Mouse (Mus musculus) intestine, embryonic 15.5 days (tissue): Measurements from ENCODE around the gene Gm42688. TPM values are rescaled to one million over a fixed set of nuclear protein-coding genes. Genes with fewer than 3 reads are reported as not detected.
A peak's percentile ranks its signal among the peaks of the same experiment; 100 is the strongest.
"Not testable (repeated sequence)": the region's sequence is repeated elsewhere in the genome, so short reads cannot be mapped to it uniquely, and the experiment has no call there.

Experiments
- ATAC-seq: fragments of 200-750 bp; cut with Nextera tagmentation; 2 replicates; pipeline ENCODE4 v1.8.0; 2017; ENCODE audit warnings: moderate TSS enrichment, moderate library complexity
- H3K27ac ChIP-seq: fragments of 300-500 bp; sonication (generic); 2 replicates; pipeline ENCODE4 v1.5.1; 2015; ENCODE audit warnings: mild to moderate bottlenecking, inconsistent platforms
- H3K27me3 ChIP-seq: fragments of 300-500 bp; sonication (generic); replicated peaks from 2 replicates; pipeline ENCODE4 v1.6.1; 2015; ENCODE audit warnings: inconsistent platforms
- H3K36me3 ChIP-seq: fragments of 300-500 bp; sonication (generic); 2 replicates; pipeline ENCODE4 v1.6.1; 2015; ENCODE audit warnings: inconsistent platforms
- H3K4me1 ChIP-seq: fragments of 300-500 bp; sonication (generic); replicated peaks from 2 replicates; pipeline ENCODE4 v1.6.1; 2015; ENCODE audit warnings: inconsistent platforms
- H3K4me2 ChIP-seq: fragments of 300-500 bp; sonication (generic); replicated peaks from 2 replicates; pipeline ENCODE4 v1.6.1; 2015; ENCODE audit warnings: mild to moderate bottlenecking, inconsistent platforms
- H3K4me3 ChIP-seq: fragments of 300-500 bp; sonication (generic); replicated peaks from 2 replicates; pipeline ENCODE4 v1.5.1; 2015; ENCODE audit warnings: inconsistent platforms
- H3K9ac ChIP-seq: fragments of 300-500 bp; sonication (generic); 2 replicates; pipeline ENCODE4 v1.6.1; 2015; ENCODE audit warnings: inconsistent platforms
- H3K9me3 ChIP-seq: fragments of 300-500 bp; sonication (generic); 2 replicates; pipeline ENCODE4 v1.6.1; 2016; ENCODE audit warnings: inconsistent platforms
- WGBS: fragments of 180-500 bp; shearing (Covaris S2); methylation state at CpG from one replicate; pipeline ENCODE4 v1.1.7; 2015; 5-methylcytosine and 5-hydroxymethylcytosine counted together
- microRNA counts: library from miRNA; unstranded; fragments of <30 nt; microRNA quantifications from one replicate; lab custom pipeline; 2016
- polyA plus RNA-seq: library from polyadenylated mRNA; unstranded; fragments of >200 nt; fragmentation: Nextera tagmentation; extraction: Ambion mirVana; gene quantifications from 2 replicates; pipeline ENCODE4 v1.2.1, GENCODE M21; 2015

Gm42688 gene
- polyA plus RNA-seq, 1 experiment from 2014 or later: 2.3 TPM

DNA sequence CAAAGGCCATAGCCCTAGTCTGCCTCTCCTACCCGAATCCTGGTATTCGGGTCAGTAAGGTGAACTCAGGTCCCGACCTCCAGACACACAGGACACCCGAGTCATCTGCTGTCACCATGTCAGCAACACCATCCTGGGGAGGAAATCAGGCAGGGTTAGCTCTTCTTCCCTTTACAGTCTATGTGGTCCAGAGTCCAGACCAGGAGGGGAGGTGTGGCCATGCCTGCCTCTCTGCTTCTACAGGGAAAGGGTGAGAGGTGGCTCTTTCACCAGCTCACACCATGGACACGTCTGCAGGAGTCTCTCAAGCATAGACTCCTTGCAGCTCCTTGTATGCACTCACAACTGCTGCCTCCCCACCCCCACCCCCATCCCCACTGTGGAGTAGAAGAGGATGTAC lies 52.1 kb downstream of the Gm42688 start:
- Histone ChIP-seq H3K4me3 (no peak overlapping the region), H3K27ac (no peak overlapping the region), H3K27me3 (no peaks in the 10 kb centered on the region), H3K9ac (no peak overlapping the region), H3K4me2 (no peak overlapping the region), H3K9me3 (no peaks in the 10 kb centered on the region), H3K4me1 (peaks cover 5% of the 10 kb centered on the region), H3K36me3 (peaks cover 14% of the 10 kb centered on the region; the same call in 1 of the 2 replicates)
- peak; percentile 60 for ATAC-seq
- WGBS: 69% methylated on average over 5 of the region's 5 CpGs

DNA sequence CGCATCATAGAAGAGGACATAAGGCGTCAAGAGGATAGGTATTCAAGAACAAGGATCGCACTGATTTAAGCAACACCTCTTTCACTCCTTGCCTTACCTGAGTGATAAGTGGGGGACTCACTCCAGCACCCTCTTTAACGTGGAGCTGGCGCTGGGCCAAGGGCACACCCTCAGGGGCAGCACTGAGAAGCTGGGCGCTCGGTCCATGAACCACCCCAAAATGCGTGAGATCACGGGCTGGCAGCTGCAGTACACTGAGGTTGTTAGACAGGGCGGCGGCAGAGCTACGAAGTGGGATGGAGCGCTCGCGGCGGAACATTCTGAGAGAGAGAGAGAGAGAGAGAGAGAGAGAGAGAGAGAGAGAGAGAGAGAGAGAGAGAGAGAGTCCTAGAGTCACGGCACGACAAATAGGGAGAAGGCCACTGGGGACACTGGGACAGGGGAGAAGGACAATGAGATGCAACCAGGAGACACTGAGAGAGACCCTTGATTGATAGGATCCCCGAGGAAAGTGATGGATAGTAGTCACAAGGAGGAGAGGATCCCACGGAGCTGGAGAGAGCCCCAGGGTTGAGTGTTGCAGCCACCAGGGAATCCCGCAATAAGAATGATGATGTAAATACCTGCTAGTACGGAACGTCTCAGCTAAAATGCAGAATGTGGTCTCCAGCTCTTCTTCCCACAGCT lies 54.3 kb downstream of the Gm42688 start:
- 9% methylated on average over 23 of the region's 23 CpGs for WGBS
- Histone ChIP-seq H3K27me3 (peaks cover 3% of the 10 kb centered on the region), H3K27ac (no peak overlapping the region), H3K36me3 (peaks cover 5% of the 10 kb centered on the region; the same call in 1 of the 2 replicates), H3K4me1 (peaks cover 5% of the 10 kb centered on the region), H3K9ac (peak overlapping the region; percentile 20), H3K9me3 (no peaks in the 10 kb centered on the region), H3K4me2 (peak overlapping the region; percentile 75), H3K4me3 (peak overlapping the region; percentile 50)
- ATAC-seq: peak; percentile 23

DNA sequence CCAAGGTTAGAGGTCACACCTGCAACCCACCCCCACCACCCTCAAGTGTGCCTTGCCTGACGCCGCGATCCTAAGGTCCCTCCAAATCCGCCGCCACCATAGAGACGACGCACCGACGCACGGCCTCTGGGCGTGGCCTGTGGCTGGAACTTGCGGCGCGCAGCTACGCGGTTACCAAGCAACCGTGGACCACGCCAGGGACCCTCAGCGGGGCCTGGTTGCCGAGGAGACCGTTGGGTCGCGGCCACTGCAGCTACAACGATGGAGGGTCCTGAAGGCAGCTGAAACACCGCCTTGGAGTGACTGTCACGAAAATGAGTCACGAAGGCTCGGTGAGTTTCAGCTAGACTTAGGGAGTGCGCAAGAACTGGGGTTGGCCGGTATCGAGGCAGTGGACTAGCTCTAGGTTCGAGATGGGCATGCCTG lies 54.9 kb downstream of the Gm42688 start, which contains the start of the genes Wdr54 and 1700003E16Rik:
Gene Wdr54, minus strand, starts transcription at position 139 of the 426 bp plus-strand sequence.
Gene 1700003E16Rik, plus strand, starts transcription at position 146 of the 426 bp plus-strand sequence.
- Histone ChIP-seq H3K36me3 (peaks cover 5% of the 10 kb centered on the region; the same call in 1 of the 2 replicates), H3K9ac (peak within 1 kb of the TSS; percentile 20), H3K4me1 (peaks cover 6% of the 10 kb centered on the region), H3K4me2 (peak within 1 kb of the TSS; percentile 75), H3K27ac (no peak within 1 kb of the TSS), H3K27me3 (peaks cover 9% of the 10 kb centered on the region), H3K9me3 (no peaks in the 10 kb centered on the region), H3K4me3 (peak within 1 kb of the TSS; percentile 50)
- peak; percentile 71 for ATAC-seq
- 2% methylated on average over 32 of the region's 32 CpGs for WGBS

DNA sequence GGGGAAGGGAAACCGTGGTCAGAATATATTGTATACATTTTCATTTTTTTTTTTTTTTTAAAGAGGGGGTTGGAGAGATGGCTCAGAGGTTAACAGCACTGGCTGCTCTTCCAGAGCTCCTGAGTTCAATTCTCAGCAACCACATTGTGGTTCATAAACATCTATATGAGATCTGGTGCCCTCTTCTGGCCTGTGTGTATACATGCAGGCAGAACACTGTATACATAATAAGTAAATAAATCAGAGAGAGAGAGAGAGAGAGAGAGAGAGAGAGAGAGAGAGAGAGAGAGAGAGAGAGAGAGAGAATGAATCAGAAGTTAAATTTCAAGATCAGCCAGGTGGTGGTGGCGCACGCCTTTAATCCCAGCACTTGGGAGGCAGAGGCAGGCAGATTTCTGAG lies 58.0 kb downstream of the Gm42688 start:
- not testable (repeated sequence) for H3K9me3 ChIP-seq, H3K9ac ChIP-seq, H3K4me2 ChIP-seq, H3K4me3 ChIP-seq, H3K27ac ChIP-seq, H3K36me3 ChIP-seq, ATAC-seq
- 22% methylated on average over 3 of the region's 3 CpGs for WGBS
- Histone ChIP-seq H3K4me1 (peaks cover 22% of the 10 kb centered on the region), H3K27me3 (peaks cover 23% of the 10 kb centered on the region)

MicroRNA genes within 50 kb of the gene (microRNA counts, 519-probe panel; counts per million panel counts)
- microRNA mmu-miR-3470a+mmu-miR-3470b (lab: Ali Mortazavi, UCI): 2,026 counts per million, percentile 46 among the panel's probes with 10 or more counts

Other genes starting within 250 kb of the Gm42688 start
- 1.5 and 1.7 TPM in 2 replicates for gene Sema4f, start 161.8 kb upstream of the Gm42688 start, polyA plus RNA-seq
- 0.26 and 0.78 TPM in 2 replicates for gene M1ap, start 154.7 kb upstream of the Gm42688 start, polyA plus RNA-seq
- 9.7 and 9.8 TPM in 2 replicates for gene Dok1, start 68.1 kb upstream of the Gm42688 start, polyA plus RNA-seq
- gene Loxl3, start 67.4 kb upstream of the Gm42688 start, polyA plus RNA-seq: 12.7 and 14.2 TPM in 2 replicates
- 212 and 228 TPM in 2 replicates for gene Aup1, start 47.1 kb upstream of the Gm42688 start, polyA plus RNA-seq
- 72.2 and 86.5 TPM in 2 replicates for gene Htra2, start 46.3 kb upstream of the Gm42688 start, polyA plus RNA-seq
- 14.0 and 14.9 TPM in 2 replicates for gene Dqx1, start 43.8 kb upstream of the Gm42688 start, polyA plus RNA-seq
- gene Tlx2, start 31.3 kb upstream of the Gm42688 start, polyA plus RNA-seq: 18.1 and 22.5 TPM in 2 replicates
- gene Pcgf1, start 23.7 kb upstream of the Gm42688 start, polyA plus RNA-seq: 29.4 and 31.5 TPM in 2 replicates
- gene Lbx2, start 15.2 kb upstream of the Gm42688 start, polyA plus RNA-seq: 0.35 and 0.49 TPM in 2 replicates
- 2.6 and 3.5 TPM in 2 replicates for gene Ccdc142, start within 50 bp of the Gm42688 start, polyA plus RNA-seq
- 123 and 135 TPM in 2 replicates for gene Mrpl53, start 7.4 kb downstream of the Gm42688 start, polyA plus RNA-seq
- gene Mogs, start 13.9 kb downstream of the Gm42688 start, polyA plus RNA-seq: 56.3 and 63.0 TPM in 2 replicates
- gene Wbp1, start 19.9 kb downstream of the Gm42688 start, polyA plus RNA-seq: 79.6 and 89.1 TPM in 2 replicates
- 9.0 and 9.4 TPM in 2 replicates for gene Ino80b, start 23.8 kb downstream of the Gm42688 start, polyA plus RNA-seq
- 23.6 and 26.4 TPM in 2 replicates for gene Rtkn, start 33.8 kb downstream of the Gm42688 start, polyA plus RNA-seq
- gene Wdr54, start 54.8 kb downstream of the Gm42688 start, polyA plus RNA-seq: 3.0 and 3.9 TPM in 2 replicates
- gene 1700003E16Rik, start 54.8 kb downstream of the Gm42688 start, polyA plus RNA-seq: 1.4 and 2.0 TPM in 2 replicates
- 82.1 and 84.6 TPM in 2 replicates for gene Dctn1, start 64.3 kb downstream of the Gm42688 start, polyA plus RNA-seq
- 0.39 and 0.41 TPM in 2 replicates for gene Slc4a5, start 118.2 kb downstream of the Gm42688 start, polyA plus RNA-seq
- gene Mthfd2, start 224.3 kb downstream of the Gm42688 start, polyA plus RNA-seq: 38.4 and 42.0 TPM in 2 replicates
- gene Mob1a, start 224.4 kb downstream of the Gm42688 start, polyA plus RNA-seq: 56.7 and 63.9 TPM in 2 replicates
- gene Bola3, start 247.5 kb downstream of the Gm42688 start, polyA plus RNA-seq: 183 and 188 TPM in 2 replicates